Mouse (Mus musculus) stomach, postnatal 0 days (tissue): Measurements from ENCODE around the gene Tex14.

Source experiments
- CTCF ChIP-seq: IDR thresholded peaks from 2 replicates; pipeline ENCODE4 v1.5.1; 2016; ENCODE audit warnings: antibody characterized with exemption, low read depth, mild to moderate bottlenecking, moderate library complexity
- EP300 ChIP-seq: optimal IDR thresholded peaks from 2 replicates; pipeline ENCODE3; 2016; ENCODE audit warnings: antibody characterized with exemption

DNA sequence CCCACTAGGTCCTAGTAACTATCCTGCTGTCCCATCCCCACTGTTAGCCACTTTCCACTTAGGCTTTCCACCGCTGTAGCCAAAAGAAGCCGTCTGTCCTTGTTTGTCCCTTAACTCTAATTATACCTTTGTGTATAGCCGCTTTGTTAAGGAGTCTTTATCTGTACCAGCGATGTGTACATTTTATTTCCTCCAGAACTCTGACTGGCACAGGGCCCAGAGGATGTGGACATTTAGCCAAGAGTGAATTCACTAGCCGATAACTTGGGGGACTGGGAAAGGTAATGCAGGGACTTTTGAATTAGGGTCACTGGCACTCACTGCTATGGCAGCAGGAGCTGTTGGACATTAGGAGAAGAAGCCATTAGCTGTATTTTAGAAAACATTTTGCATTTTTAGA lies 149.5 kb downstream of the Tex14 start:
- TF ChIP-seq CTCF (no peak), EP300 (no peak)
